27 mouse cellular contexts compared by ENCODE assay signal in genomic region chr6:8791781-8792180, GRCm38 (mm10).
"Had no signal": no experiment of that assay in that cellular context is flagged by ENCODE, and none has a peak within 500 bp of the region (broad histone marks: within the 10 kb centered on the region; RNA-seq: fewer than 3 reads in every experiment).

No protein-coding gene starts in this region.

- H3K27me3 ChIP-seq: heart, embryonic 12.5 days; hindbrain, embryonic 12.5 days; hindbrain, embryonic 15.5 days; intestine, embryonic 15.5 days; limb, embryonic 12.5 days; liver, embryonic 13.5 days; liver, embryonic 15.5 days had no signal

- H3K4me2 ChIP-seq: heart, embryonic 12.5 days; hindbrain, embryonic 12.5 days; hindbrain, embryonic 15.5 days; intestine, embryonic 15.5 days; limb, embryonic 12.5 days; liver, embryonic 11.5 days; liver, embryonic 13.5 days; liver, embryonic 15.5 days had no signal

- H3K4me1 ChIP-seq: heart, embryonic 10.5 days; heart, embryonic 12.5 days; hindbrain, embryonic 10.5 days; hindbrain, embryonic 12.5 days; hindbrain, embryonic 15.5 days; intestine, embryonic 15.5 days; limb, embryonic 10.5 days; limb, embryonic 12.5 days; liver, embryonic 13.5 days; liver, embryonic 15.5 days had no signal

- ATAC-seq: inflammation-experienced regulatory T-cells, adult 6 months; intestine, embryonic 15.5 days; intestine, postnatal 0 days had no signal

- H3K36me3 ChIP-seq: heart, embryonic 10.5 days; heart, embryonic 12.5 days; hindbrain, embryonic 10.5 days; hindbrain, embryonic 12.5 days; hindbrain, embryonic 15.5 days; intestine, embryonic 15.5 days; limb, embryonic 10.5 days; limb, embryonic 12.5 days; liver, embryonic 13.5 days; liver, embryonic 15.5 days had no signal

- H3K4me3 ChIP-seq: gastrocnemius, adult 2 months; heart, embryonic 10.5 days; heart, embryonic 12.5 days; hindbrain, embryonic 10.5 days; hindbrain, embryonic 12.5 days; hindbrain, embryonic 15.5 days; intestine, embryonic 15.5 days; layer of hippocampus, adult 2 months; left cerebral cortex, adult 2 months; limb, embryonic 10.5 days; limb, embryonic 12.5 days; liver, embryonic 13.5 days; liver, embryonic 15.5 days had no signal

- DNase-seq: gastrocnemius, adult 2 months; gastrocnemius, postnatal 10 days; gastrocnemius, postnatal 25 days; heart, adult 18-20 months; heart, postnatal 10 days; heart, postnatal 4 days; kidney, adult 18-20 months; kidney, adult 8-10 months; kidney, postnatal 10 days; kidney, postnatal 25 days; kidney, postnatal 4 days; liver; liver, embryonic 13.5 days had no signal

- H3K9me3 ChIP-seq: heart, embryonic 10.5 days; heart, embryonic 12.5 days; hindbrain, embryonic 10.5 days; hindbrain, embryonic 12.5 days; hindbrain, embryonic 15.5 days; intestine, embryonic 15.5 days; limb, embryonic 10.5 days; liver, embryonic 13.5 days; liver, embryonic 15.5 days had no signal

- H3K27ac ChIP-seq: gastrocnemius, adult 2 months; heart, embryonic 10.5 days; hindbrain, embryonic 10.5 days; hindbrain, embryonic 12.5 days; hindbrain, embryonic 15.5 days; intestine, embryonic 15.5 days; layer of hippocampus, adult 2 months; left cerebral cortex, adult 2 months; limb, embryonic 10.5 days; limb, embryonic 12.5 days; liver, embryonic 13.5 days; liver, embryonic 15.5 days had no signal

- H3K9ac ChIP-seq: heart, embryonic 12.5 days; hindbrain, embryonic 12.5 days; hindbrain, embryonic 15.5 days; intestine, embryonic 15.5 days; limb, embryonic 12.5 days; liver, embryonic 13.5 days; liver, embryonic 15.5 days had no signal
